Mouse (Mus musculus): Measurements from ENCODE around the gene Arhgap6.

The Arhgap6 gene

GRCm38 (mm10) chrX:168980370-168980769, 185.5 kb downstream of the Arhgap6 start:
- DNase-seq (ENCODE audit: low read depth, low spot score): no peak

- DNase-seq (ENCODE audit: low read depth, low spot score): no peak
Observed at GRCm38 (mm10) chrX:169007066-169007465, 212.2 kb downstream of the Arhgap6 start.

GRCm38 (mm10) chrX:169012701-169013100, 217.8 kb downstream of the Arhgap6 start:
- DNase-seq (ENCODE audit: low read depth, low spot score): no peak

- DNase-seq (ENCODE audit: low read depth, low spot score): peak; percentile 49
Observed at GRCm38 (mm10) chrX:169034390-169034789, 239.5 kb downstream of the Arhgap6 start.

GRCm38 (mm10) chrX:169036403-169037296, 241.8 kb downstream of the Arhgap6 start:
- no peak for DNase-seq (ENCODE audit: low read depth, low spot score)

- DNase-seq (ENCODE audit: low read depth, low spot score): no peak
Observed at GRCm38 (mm10) chrX:169037401-169037800, 242.5 kb downstream of the Arhgap6 start.

GRCm38 (mm10) chrX:169043872-169044271, 249.0 kb downstream of the Arhgap6 start:
- no peak for DNase-seq (ENCODE audit: low read depth, low spot score)

- DNase-seq (ENCODE audit: low read depth, low spot score): no peak
Observed at GRCm38 (mm10) chrX:169047595-169047994, 252.7 kb downstream of the Arhgap6 start.

- peak; percentile 5 for DNase-seq (ENCODE audit: low read depth, low spot score)
Observed at GRCm38 (mm10) chrX:169049550-169049949, 254.7 kb downstream of the Arhgap6 start.

GRCm38 (mm10) chrX:169053907-169054476, 259.1 kb downstream of the Arhgap6 start:
- DNase-seq (ENCODE audit: low read depth, low spot score): peak; percentile 6

GRCm38 (mm10) chrX:169062555-169062954, 267.7 kb downstream of the Arhgap6 start:
- no peak for DNase-seq (ENCODE audit: low read depth, low spot score)

GRCm38 (mm10) chrX:169065298-169065697, 270.4 kb downstream of the Arhgap6 start:
- DNase-seq (ENCODE audit: low read depth, low spot score): no peak

- no peak for DNase-seq (ENCODE audit: low read depth, low spot score)
Observed at GRCm38 (mm10) chrX:169065922-169066321, 271.0 kb downstream of the Arhgap6 start.

- no peak for DNase-seq (ENCODE audit: low read depth, low spot score)
Observed at GRCm38 (mm10) chrX:169075020-169075419, 280.1 kb downstream of the Arhgap6 start.

GRCm38 (mm10) chrX:169081609-169082008, 286.7 kb downstream of the Arhgap6 start:
- no peak for DNase-seq (ENCODE audit: low read depth, low spot score)

- peak; percentile 40 for DNase-seq (ENCODE audit: low read depth, low spot score)
Observed at GRCm38 (mm10) chrX:169085871-169086270, 291.0 kb downstream of the Arhgap6 start.

GRCm38 (mm10) chrX:169089221-169089620, 294.3 kb downstream of the Arhgap6 start:
- no peak for DNase-seq (ENCODE audit: low read depth, low spot score)

GRCm38 (mm10) chrX:169094601-169095000, 299.7 kb downstream of the Arhgap6 start:
- no peak for DNase-seq (ENCODE audit: low read depth, low spot score)

- no peak for DNase-seq (ENCODE audit: low read depth, low spot score)
Observed at GRCm38 (mm10) chrX:169095584-169095983, 300.7 kb downstream of the Arhgap6 start.

GRCm38 (mm10) chrX:169102665-169103064, 307.8 kb downstream of the Arhgap6 start:
- DNase-seq (ENCODE audit: low read depth, low spot score): no peak

- DNase-seq (ENCODE audit: low read depth, low spot score): peak; percentile 58
Observed at GRCm38 (mm10) chrX:169106048-169106622, 311.2 kb downstream of the Arhgap6 start.

- no peak for DNase-seq (ENCODE audit: low read depth, low spot score)
Observed at GRCm38 (mm10) chrX:169107372-169107771, 312.5 kb downstream of the Arhgap6 start.

- DNase-seq (ENCODE audit: low read depth, low spot score): peak; percentile 74
Observed at GRCm38 (mm10) chrX:169110031-169110430, 315.1 kb downstream of the Arhgap6 start.
